Comparison of ENCODE assay signal across 8 mouse cellular contexts in the genomic region with DNA sequence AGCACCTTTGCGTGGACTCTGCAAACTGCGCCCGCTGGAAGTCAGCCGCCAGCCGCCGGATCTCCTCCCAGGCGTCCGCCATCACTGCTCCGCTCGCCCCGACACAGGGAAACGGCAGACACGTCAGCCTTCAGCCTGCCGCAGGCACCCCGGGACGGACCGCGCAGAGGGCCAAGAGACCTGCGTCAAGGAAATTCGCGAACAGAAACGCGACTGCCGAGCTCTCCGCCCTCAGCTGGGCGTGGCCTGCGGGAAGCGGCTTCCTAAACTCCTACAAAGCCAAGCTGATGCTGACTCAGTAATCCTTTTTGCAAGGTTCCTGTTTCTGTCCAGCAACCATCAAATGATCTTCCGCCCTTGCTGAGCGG. TPM values are rescaled to one million over a fixed set of nuclear protein-coding genes. Genes with fewer than 3 reads are reported as not detected.
A peak's percentile ranks its signal among the peaks of the same experiment; 100 is the strongest.
DNase-seq lines count a peak whose midpoint lies in the region; ATAC-seq lines count a peak whose summit lies in the region.

Gene Ufl1 (minus strand): TSS at position 151 of the 368 bp plus-strand sequence.

- H3K36me3 ChIP-seq in forebrain, embryonic 14.5 days (ENCODE audit: control insufficient read depth, insufficient read depth, low read length), result peaks cover 15% of the 10 kb centered on the region
- peaks cover 10% of the 10 kb centered on the region for H3K36me3 ChIP-seq in neural tube, embryonic 15.5 days

- H3K27ac ChIP-seq in forebrain, embryonic 14.5 days (ENCODE audit: low read depth, low read length), result peak within 1 kb of the TSS; percentile 98
- H3K27ac ChIP-seq in neural tube, embryonic 15.5 days (replicated peaks), result peak within 1 kb of the TSS; percentile 99

- H3K9ac ChIP-seq in forebrain, embryonic 14.5 days (ENCODE audit: low read length), result peak within 1 kb of the TSS; percentile 91
- H3K9ac ChIP-seq in neural tube, embryonic 15.5 days (replicated peaks), result peak within 1 kb of the TSS; percentile 96

- H3K9me3 ChIP-seq in forebrain, embryonic 14.5 days (replicated peaks; ENCODE audit: control insufficient read depth, low read length), result no peaks in the 10 kb centered on the region
- H3K9me3 ChIP-seq in neural tube, embryonic 15.5 days (replicated peaks), result no peaks in the 10 kb centered on the region

- peak; percentile 94 for DNase-seq in ES-CJ7 (ENCODE audit: low read depth, low spot score)
- peak; percentile 96 for DNase-seq in cerebellum, adult 11 months
- peak; percentile 98 for DNase-seq in forebrain, embryonic 14.5 days (ENCODE audit: low spot score)
- peak; percentile 97 to 99 for DNase-seq in heart, postnatal 14 days
- peak; percentile 95 for DNase-seq in layer of hippocampus, adult 11-12 months (ENCODE audit: low spot score)
- peak; percentile 97 for DNase-seq in lung, adult 18-20 months
- peak; percentile 95 for DNase-seq in testis, postnatal 14 days (ENCODE audit: low spot score)

- 0% methylated on average over 30 of the region's 30 CpGs for WGBS in forebrain, embryonic 14.5 days
- under 1% methylated on average over 30 of the region's 30 CpGs for WGBS in neural tube, embryonic 15.5 days

- H3K4me1 ChIP-seq in forebrain, embryonic 14.5 days (ENCODE audit: control insufficient read depth, insufficient read depth, low read length), result peaks cover 4% of the 10 kb centered on the region; the same call in 1 of the 2 replicates
- H3K4me1 ChIP-seq in neural tube, embryonic 15.5 days, result peaks cover 9% of the 10 kb centered on the region

- no peaks in the 10 kb centered on the region for H3K27me3 ChIP-seq in forebrain, embryonic 14.5 days (replicated peaks; ENCODE audit: control insufficient read depth, insufficient read depth, low read length)
- H3K27me3 ChIP-seq in neural tube, embryonic 15.5 days (replicated peaks), result no peaks in the 10 kb centered on the region

- H3K4me3 ChIP-seq in forebrain, embryonic 14.5 days (ENCODE audit: low read depth, low read length), result peak within 1 kb of the TSS; percentile 75
- H3K4me3 ChIP-seq in neural tube, embryonic 15.5 days (replicated peaks), result peak within 1 kb of the TSS; percentile 81

- H3K4me2 ChIP-seq in forebrain, embryonic 14.5 days (ENCODE audit: low read length), result peak within 1 kb of the TSS; percentile 65
- H3K4me2 ChIP-seq in neural tube, embryonic 15.5 days, result peak within 1 kb of the TSS; percentile 62

- ATAC-seq in forebrain, embryonic 14.5 days, result peak; percentile 99
- ATAC-seq in neural tube, embryonic 15.5 days (ENCODE audit: low FRiP score), result peak; percentile 99

- intact Hi-C loops in heart, postnatal 14 days (cut with DNase I), result loop anchor here (10.0 kb wide), 1 partner anchor 387 kb away; the partner anchor contains the start of gene Ndufaf4

RNA-seq across cellular contexts. Expression of gene Ufl1, which starts in this region (rescaled TPM):
- 37.5 and 44.1 TPM in 2 replicates for polyA plus RNA-seq in forebrain, embryonic 14.5 days (2014; fragmentation: Nextera tagmentation; extraction: Ambion mirVana)
- 10 to 100 TPM; 27.7 to 30.2 TPM for total RNA-seq in heart, postnatal 14 days (2021)
- polyA plus RNA-seq in neural tube, embryonic 15.5 days (2015; fragmentation: Nextera tagmentation; extraction: Ambion mirVana), result 36.3 and 38.3 TPM in 2 replicates

Comparison
In these comparisons a context has a peak if more than half of its experiments do, and no peak if none do; other contexts are left out.
1. Peak in every context shown above with its lines: DNase-seq, ATAC-seq, H3K4me3 ChIP-seq and H3K27ac ChIP-seq.